Mouse (Mus musculus): Measurements from ENCODE around the gene Mcidas.
A peak's percentile ranks its signal among the peaks of the same experiment; 100 is the strongest.

Gene Mcidas

GRCm38 (mm10) chr13:112993531-112994152, at the start of gene Mcidas:
Gene Mcidas, plus strand, starts transcription at chr13:112993845.
- peak; percentile 34 to 53 for DNase-seq

- no peak for DNase-seq
These were observed 48.3 kb upstream of the Mcidas start for GRCm38 (mm10) chr13:112945312-112945711.

GRCm38 (mm10) chr13:112945900-112946299, 47.7 kb upstream of the Mcidas start:
- DNase-seq: no peak

GRCm38 (mm10) chr13:112954067-112954466, 39.6 kb upstream of the Mcidas start:
- no peak for DNase-seq

- no peak for DNase-seq
These were observed 30.6 kb upstream of the Mcidas start for GRCm38 (mm10) chr13:112963081-112963480.

DNA sequence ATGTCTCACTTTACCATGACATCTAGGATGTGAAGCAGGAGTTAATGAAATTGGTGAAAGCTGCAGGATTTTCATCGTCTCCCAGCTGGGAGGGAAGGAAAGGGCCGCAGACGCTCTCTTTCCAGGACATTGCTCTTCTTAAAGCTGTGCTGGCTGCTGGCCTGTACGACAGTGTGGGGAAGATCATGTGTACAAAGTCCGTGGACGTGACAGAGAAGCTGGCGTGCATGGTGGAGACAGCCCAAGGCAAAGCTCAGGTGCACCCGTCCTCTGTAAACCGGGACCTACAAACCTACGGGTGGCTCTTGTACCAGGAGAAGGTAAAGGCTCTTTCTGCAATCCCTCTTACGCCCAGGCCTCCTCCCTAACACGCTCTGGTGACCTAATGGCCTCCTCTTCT, 29.2 kb upstream of the Mcidas start:
- no peak for DNase-seq

DNA sequence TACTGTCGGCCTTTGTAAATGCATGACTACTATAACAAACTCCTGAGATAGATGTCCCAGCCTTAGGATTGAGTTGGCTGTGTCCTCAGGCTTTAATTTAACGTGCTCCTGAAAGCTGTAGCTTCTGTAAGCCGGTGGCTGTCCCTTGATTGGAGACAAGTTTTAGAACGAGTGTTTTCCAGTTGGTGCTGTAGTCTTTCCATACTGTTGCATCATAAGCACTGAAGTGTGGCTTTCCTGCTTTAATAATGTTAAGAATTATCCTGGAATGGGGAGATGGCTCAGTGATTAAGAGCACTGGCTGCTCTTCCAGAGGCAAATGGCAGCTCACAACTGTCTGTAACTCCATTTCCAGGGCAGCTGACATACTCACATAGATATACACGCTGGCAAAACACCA, 26.4 kb upstream of the Mcidas start:
- no peak for DNase-seq

- no peak for DNase-seq
These were observed 16.9 kb upstream of the Mcidas start for GRCm38 (mm10) chr13:112976720-112977119.

GRCm38 (mm10) chr13:112985605-112986450, 7.8 kb upstream of the Mcidas start:
- DNase-seq: peak in 1 of 2 experiments; percentile 6

GRCm38 (mm10) chr13:112986451-112986950, 7.1 kb upstream of the Mcidas start:
- peak in 1 of 2 experiments; percentile 7 for DNase-seq

GRCm38 (mm10) chr13:112987532-112987943, 6.1 kb upstream of the Mcidas start, which contains the start of gene Ccno:
Gene Ccno, plus strand, starts transcription at chr13:112987802.
- DNase-seq: peak; percentile 93 to 96

- DNase-seq: peak; percentile 51 to 65
These were observed 5.7 kb upstream of the Mcidas start for GRCm38 (mm10) chr13:112987991-112988390.

DNA sequence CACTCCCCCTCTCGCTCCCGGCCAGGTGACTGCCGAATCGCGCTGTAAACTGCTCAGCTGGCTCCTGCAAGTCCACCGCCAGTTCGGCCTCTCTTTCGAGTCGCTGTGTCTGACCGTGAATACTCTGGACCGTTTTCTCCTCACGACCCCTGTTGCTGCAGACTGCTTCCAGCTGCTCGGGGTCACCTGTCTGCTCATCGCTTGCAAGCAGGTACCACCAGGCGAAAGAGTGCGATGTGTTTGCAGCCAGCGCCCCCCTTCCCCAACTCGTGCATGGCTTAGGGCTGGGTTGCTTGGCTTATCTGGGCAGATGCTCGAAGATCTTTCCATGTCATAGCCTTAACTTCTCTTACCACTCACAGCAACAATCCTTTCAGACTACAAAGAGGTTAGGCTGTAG, 4.8 kb upstream of the Mcidas start:
- peak; percentile 29 to 40 for DNase-seq

DNA sequence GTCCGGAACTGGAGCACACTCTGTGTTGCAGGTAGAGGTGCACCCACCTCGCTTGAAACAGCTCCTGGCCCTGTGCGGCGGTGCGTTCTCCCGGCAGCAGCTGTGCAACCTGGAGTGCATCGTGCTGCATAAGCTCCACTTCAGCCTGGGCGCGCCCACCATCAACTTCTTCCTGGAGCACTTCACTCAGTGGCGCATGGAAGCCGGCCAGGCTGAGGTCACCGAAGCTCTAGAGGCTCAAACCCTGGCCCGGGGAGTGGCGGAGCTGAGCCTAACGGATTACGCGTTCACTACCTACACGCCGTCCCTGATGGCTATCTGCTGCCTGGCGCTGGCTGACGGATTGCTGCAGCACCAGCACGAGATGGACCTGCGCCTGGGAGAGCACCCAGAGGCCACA, 4.1 kb upstream of the Mcidas start:
- DNase-seq: peak; percentile 35 to 53

- DNase-seq: peak in 1 of 2 experiments; percentile 22
These were observed 3.3 kb upstream of the Mcidas start for GRCm38 (mm10) chr13:112990346-112990745.

GRCm38 (mm10) chr13:112994191-112994590, 546 bp downstream of the Mcidas start:
- peak; percentile 73 to 80 for DNase-seq

- DNase-seq: no peak
These were observed 2.8 kb downstream of the Mcidas start for GRCm38 (mm10) chr13:112996407-112996806.

DNA sequence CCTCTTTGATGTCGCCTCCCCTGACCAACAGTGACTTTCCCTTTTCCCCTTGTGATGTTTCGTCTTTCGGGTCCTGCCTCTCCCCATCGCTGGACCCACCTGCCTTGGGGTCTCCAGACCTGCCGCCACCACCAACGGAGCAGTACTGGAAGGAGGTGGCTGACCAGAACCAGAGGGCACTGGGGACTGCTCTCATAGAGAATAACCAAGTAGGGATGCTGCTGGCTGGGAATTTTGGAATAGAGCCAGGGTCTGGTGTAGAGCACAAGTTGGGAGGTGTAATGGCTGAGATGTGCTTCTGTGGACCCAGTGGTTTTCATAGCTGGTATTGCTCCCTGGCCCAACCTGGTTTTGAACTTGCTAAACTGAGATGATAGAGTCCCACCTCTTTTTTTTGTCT, 3.7 kb downstream of the Mcidas start:
- DNase-seq: no peak

- peak; percentile 39 to 45 for DNase-seq
These were observed 5.0 kb downstream of the Mcidas start for GRCm38 (mm10) chr13:112998427-112999201.

DNA sequence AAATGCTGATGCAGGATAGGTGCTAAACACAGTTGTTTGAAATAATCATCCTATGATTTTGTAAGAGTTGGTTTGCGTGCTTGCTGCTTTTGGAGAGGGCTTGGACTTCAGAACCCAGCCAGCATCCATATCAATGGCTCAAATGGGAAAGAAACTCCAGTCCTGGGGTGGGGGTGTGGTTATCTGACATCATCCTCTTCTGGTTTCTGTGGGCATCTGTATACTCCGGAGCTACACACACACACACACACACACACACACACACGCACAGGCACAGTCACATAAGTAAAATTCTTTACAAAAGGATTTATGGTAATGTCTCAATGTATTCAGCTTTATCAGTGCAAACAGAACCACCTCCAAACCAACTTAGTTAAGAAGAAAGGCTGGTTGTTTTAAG, 6.4 kb downstream of the Mcidas start:
- no peak for DNase-seq

- DNase-seq: peak in 1 of 2 experiments; percentile 27
These were observed 7.1 kb downstream of the Mcidas start for GRCm38 (mm10) chr13:113000576-113001318.

DNA sequence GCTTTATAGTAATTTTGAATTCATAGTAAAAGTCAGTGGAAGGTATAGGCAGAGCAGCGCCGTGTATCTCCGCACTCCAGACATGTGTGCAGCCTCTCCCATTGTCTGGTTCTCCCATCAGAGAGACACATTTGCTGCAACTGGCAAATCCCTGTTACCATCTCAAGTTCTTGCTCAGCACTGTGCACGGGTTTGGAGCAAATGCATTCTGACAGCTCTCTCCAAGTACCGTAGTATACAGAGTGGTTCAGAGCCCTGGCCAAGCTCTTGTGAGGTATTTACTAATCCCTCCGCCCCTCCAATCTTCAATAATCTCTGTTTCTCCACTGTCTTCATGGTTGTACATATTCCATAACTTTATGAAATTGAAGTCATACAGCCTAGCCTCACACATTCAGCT, 19.0 kb downstream of the Mcidas start:
- no peak for DNase-seq

Data from kidney, postnatal 4 days (tissue).